Mouse (Mus musculus): ENCODE measurements at regions not wholly inside any gene's neighbourhood (a gene's known extent, or its start where the extent isn't known, plus 50 kb on each side); places are given as distances from the start of the nearest gene placed in this dataset.

DNA sequence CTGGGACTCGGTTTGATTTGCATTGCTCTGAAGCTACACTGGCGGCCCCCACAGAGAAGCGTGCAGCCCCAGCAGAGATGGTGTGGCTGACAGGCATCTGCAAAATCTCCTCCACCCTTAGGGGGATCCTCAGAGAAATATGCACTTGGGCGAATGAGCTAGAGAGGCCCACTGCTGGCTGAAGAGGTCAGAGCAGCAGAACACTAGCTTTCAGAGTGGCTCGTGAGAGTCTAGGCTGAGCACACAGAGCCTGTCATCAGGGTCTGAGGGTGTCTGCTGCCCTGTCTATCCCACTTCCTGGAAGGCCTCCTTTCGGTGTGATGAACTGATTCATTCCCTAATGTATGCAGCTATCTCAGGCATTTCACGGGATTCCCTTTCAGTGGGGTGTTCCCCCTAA lies 225.1 kb downstream of the Tle3 start:
- no peaks in the 10 kb centered on the region for H3K27me3 ChIP-seq (replicated peaks; ENCODE audit: control insufficient read depth, insufficient read depth, low read length)
- ATAC-seq = no peak
- 37% methylated on average over 7 of the region's 7 CpGs for WGBS
- no peaks in the 10 kb centered on the region for H3K9me3 ChIP-seq (replicated peaks; ENCODE audit: control insufficient read depth, low read length)
- H3K4me2 ChIP-seq (ENCODE audit: low read length) = no peak overlapping the region
- H3K4me1 ChIP-seq (ENCODE audit: control insufficient read depth, insufficient read depth, low read length) = peaks cover 16% of the 10 kb centered on the region
- no peak overlapping the region for H3K4me3 ChIP-seq (ENCODE audit: low read depth, low read length)
- H3K27ac ChIP-seq (ENCODE audit: low read depth, low read length) = no peak overlapping the region
- H3K36me3 ChIP-seq (ENCODE audit: control insufficient read depth, insufficient read depth, low read length) = no peaks in the 10 kb centered on the region
- no peak overlapping the region for H3K9ac ChIP-seq (ENCODE audit: low read length)
- DNase-seq (ENCODE audit: low spot score) = no peak

- H3K4me1 ChIP-seq (ENCODE audit: control insufficient read depth, insufficient read depth, low read length) = peaks cover 16% of the 10 kb centered on the region
- no peaks in the 10 kb centered on the region for H3K9me3 ChIP-seq (replicated peaks; ENCODE audit: control insufficient read depth, low read length)
- ATAC-seq (peak; percentile 34; the same call in 1 of the 2 replicates), DNase-seq (ENCODE audit: low spot score) (peak; percentile 48)
- no peak overlapping the region for H3K4me3 ChIP-seq (ENCODE audit: low read depth, low read length)
- H3K9ac ChIP-seq (ENCODE audit: low read length) = no peak overlapping the region
- H3K27me3 ChIP-seq (replicated peaks; ENCODE audit: control insufficient read depth, insufficient read depth, low read length) = no peaks in the 10 kb centered on the region
- H3K27ac ChIP-seq (ENCODE audit: low read depth, low read length) = no peak overlapping the region
- no peak overlapping the region for H3K4me2 ChIP-seq (ENCODE audit: low read length)
- no peaks in the 10 kb centered on the region for H3K36me3 ChIP-seq (ENCODE audit: control insufficient read depth, insufficient read depth, low read length)
- 31% methylated on average over 17 of the region's 17 CpGs for WGBS
Observed at GRCm38 (mm10) chr9:61596410-61597108, 224.4 kb downstream of the Tle3 start.

GRCm38 (mm10) chr9:61595170-61595967 lies 223.2 kb downstream of the Tle3 start:
- no peaks in the 10 kb centered on the region for H3K9me3 ChIP-seq (replicated peaks; ENCODE audit: control insufficient read depth, low read length)
- H3K4me1 ChIP-seq (ENCODE audit: control insufficient read depth, insufficient read depth, low read length) = peaks cover 16% of the 10 kb centered on the region
- H3K9ac ChIP-seq (ENCODE audit: low read length) = no peak overlapping the region
- no peaks in the 10 kb centered on the region for H3K36me3 ChIP-seq (ENCODE audit: control insufficient read depth, insufficient read depth, low read length)
- 60% methylated on average over 9 of the region's 9 CpGs for WGBS
- H3K27me3 ChIP-seq (replicated peaks; ENCODE audit: control insufficient read depth, insufficient read depth, low read length) = no peaks in the 10 kb centered on the region
- no peak overlapping the region for H3K4me3 ChIP-seq (ENCODE audit: low read depth, low read length)
- H3K4me2 ChIP-seq (ENCODE audit: low read length) = no peak overlapping the region
- ATAC-seq (no peak), DNase-seq (ENCODE audit: low spot score) (no peak)
- H3K27ac ChIP-seq (ENCODE audit: low read depth, low read length) = no peak overlapping the region

DNA sequence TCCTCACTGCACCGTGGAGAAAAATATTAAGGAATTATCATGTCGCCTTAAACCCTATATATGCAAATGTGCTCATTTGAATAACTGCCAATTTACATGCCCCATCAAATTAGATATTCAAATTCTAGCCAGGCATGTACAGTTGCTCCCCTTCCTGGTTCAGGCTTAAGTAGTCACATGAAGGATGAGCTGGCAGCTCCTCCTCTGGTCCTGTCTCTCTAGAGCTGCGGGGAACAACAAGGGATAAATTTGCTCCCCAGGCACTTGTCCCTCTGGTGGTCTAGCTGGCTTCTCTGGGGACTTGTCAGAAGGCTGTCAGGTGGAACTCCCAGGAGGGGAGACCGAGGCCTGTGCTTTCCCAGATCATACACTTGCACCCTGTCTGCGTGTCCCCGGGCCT lies 221.8 kb downstream of the Tle3 start:
- H3K4me2 ChIP-seq (ENCODE audit: low read length) = no peak overlapping the region
- no peaks in the 10 kb centered on the region for H3K9me3 ChIP-seq (replicated peaks; ENCODE audit: control insufficient read depth, low read length)
- no peak overlapping the region for H3K9ac ChIP-seq (ENCODE audit: low read length)
- H3K36me3 ChIP-seq (ENCODE audit: control insufficient read depth, insufficient read depth, low read length) = no peaks in the 10 kb centered on the region
- no peak for ATAC-seq
- WGBS = 68% methylated on average over 6 of the region's 6 CpGs
- H3K4me3 ChIP-seq (ENCODE audit: low read depth, low read length) = no peak overlapping the region
- DNase-seq (ENCODE audit: low spot score) = peak; percentile 53
- no peak overlapping the region for H3K27ac ChIP-seq (ENCODE audit: low read depth, low read length)
- H3K27me3 ChIP-seq (replicated peaks; ENCODE audit: control insufficient read depth, insufficient read depth, low read length) = no peaks in the 10 kb centered on the region
- H3K4me1 ChIP-seq (ENCODE audit: control insufficient read depth, insufficient read depth, low read length) = peaks cover 16% of the 10 kb centered on the region

GRCm38 (mm10) chr9:61589727-61590299 lies 217.6 kb downstream of the Tle3 start:
- Histone ChIP-seq H3K9me3 (replicated peaks; ENCODE audit: control insufficient read depth, low read length) (no peaks in the 10 kb centered on the region), H3K9ac (ENCODE audit: low read length) (no peak overlapping the region), H3K4me1 (ENCODE audit: control insufficient read depth, insufficient read depth, low read length) (peaks cover 7% of the 10 kb centered on the region; the same call in 1 of the 2 replicates), H3K4me2 (ENCODE audit: low read length) (no peak overlapping the region), H3K27me3 (replicated peaks; ENCODE audit: control insufficient read depth, insufficient read depth, low read length) (no peaks in the 10 kb centered on the region), H3K4me3 (ENCODE audit: low read depth, low read length) (no peak overlapping the region), H3K27ac (ENCODE audit: low read depth, low read length) (no peak overlapping the region), H3K36me3 (ENCODE audit: control insufficient read depth, insufficient read depth, low read length) (no peaks in the 10 kb centered on the region)
- no peak for DNase-seq (ENCODE audit: low spot score)
- no peak for ATAC-seq
- 90% methylated on average over 10 of the region's 10 CpGs for WGBS

DNA sequence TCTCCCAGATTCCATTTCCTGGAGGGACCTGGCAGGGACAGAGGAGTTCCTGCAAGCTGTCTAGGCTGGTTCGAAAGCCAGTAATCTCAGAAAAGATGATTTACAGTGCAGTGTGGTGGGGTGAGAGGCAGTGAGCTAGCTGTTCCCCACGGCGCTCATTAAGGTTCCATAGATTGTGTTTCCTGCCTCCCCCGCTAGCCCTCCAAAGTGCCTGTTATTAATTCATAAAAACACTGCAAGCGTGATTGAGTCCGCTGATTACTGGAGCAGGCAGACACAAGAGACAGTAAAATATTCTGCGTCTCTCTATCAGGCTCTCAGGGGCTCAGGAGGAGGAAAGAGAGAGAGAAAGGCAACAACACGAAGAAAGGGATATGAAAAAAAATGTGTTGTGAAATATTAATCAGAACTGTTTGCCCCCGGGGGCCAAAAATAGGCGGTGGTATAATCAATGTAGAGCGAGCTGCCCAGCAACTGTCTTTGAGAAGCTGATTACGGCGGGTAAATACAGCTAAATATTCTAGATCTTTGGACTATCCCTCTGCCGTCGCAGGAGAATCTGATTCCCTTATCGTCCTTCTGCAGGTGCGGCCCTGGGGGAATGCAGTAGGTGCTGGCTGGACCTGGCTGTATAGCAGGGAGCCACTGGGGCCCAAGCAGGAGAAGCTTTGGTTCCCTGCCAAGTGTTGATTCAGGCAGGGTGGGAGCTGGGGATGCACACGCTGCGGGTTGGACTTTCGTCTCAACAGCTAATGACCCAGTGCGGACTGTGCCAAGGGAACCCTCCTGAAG lies 211.3 kb downstream of the Tle3 start:
- 49% methylated on average over 21 of the region's 21 CpGs for WGBS
- DNase-seq (ENCODE audit: low spot score) (peak; percentile 67), ATAC-seq (peak; percentile 75)
- peaks cover 13% of the 10 kb centered on the region for H3K4me1 ChIP-seq (ENCODE audit: control insufficient read depth, insufficient read depth, low read length)
- no peak overlapping the region for H3K9ac ChIP-seq (ENCODE audit: low read length)
- H3K4me2 ChIP-seq (ENCODE audit: low read length) = no peak overlapping the region
- H3K36me3 ChIP-seq (ENCODE audit: control insufficient read depth, insufficient read depth, low read length) = no peaks in the 10 kb centered on the region
- no peaks in the 10 kb centered on the region for H3K9me3 ChIP-seq (replicated peaks; ENCODE audit: control insufficient read depth, low read length)
- H3K4me3 ChIP-seq (ENCODE audit: low read depth, low read length) = no peak overlapping the region
- H3K27ac ChIP-seq (ENCODE audit: low read depth, low read length) = peak overlapping the region; percentile 46
- H3K27me3 ChIP-seq (replicated peaks; ENCODE audit: control insufficient read depth, insufficient read depth, low read length) = no peaks in the 10 kb centered on the region

DNA sequence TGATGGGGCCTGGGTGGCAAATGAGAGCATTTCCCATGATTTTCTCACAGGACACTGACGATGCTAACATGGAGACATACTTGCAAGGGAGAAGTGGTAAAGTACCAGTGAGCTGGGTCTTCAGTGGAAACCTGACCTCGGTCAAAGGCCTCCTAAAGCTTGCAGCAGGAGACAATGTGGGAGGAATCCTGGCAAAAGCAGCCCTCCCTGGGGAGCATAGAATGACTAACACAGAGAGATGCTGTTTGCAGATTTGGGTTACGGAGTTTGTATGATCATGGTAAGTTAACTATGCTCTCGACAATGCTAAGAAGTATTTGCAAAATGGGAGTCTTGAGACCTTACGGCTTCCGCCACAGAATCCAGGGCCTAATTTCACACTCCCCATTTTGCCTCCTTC lies 208.9 kb downstream of the Tle3 start:
- peaks cover 12% of the 10 kb centered on the region for H3K4me1 ChIP-seq (ENCODE audit: control insufficient read depth, insufficient read depth, low read length)
- no peak overlapping the region for H3K27ac ChIP-seq (ENCODE audit: low read depth, low read length)
- H3K9me3 ChIP-seq (replicated peaks; ENCODE audit: control insufficient read depth, low read length) = no peaks in the 10 kb centered on the region
- H3K4me3 ChIP-seq (ENCODE audit: low read depth, low read length) = no peak overlapping the region
- H3K36me3 ChIP-seq (ENCODE audit: control insufficient read depth, insufficient read depth, low read length) = no peaks in the 10 kb centered on the region
- WGBS = 88% methylated on average over 6 of the region's 6 CpGs
- H3K27me3 ChIP-seq (replicated peaks; ENCODE audit: control insufficient read depth, insufficient read depth, low read length) = no peaks in the 10 kb centered on the region
- DNase-seq (ENCODE audit: low spot score) (no peak), ATAC-seq (no peak)
- no peak overlapping the region for H3K9ac ChIP-seq (ENCODE audit: low read length)
- H3K4me2 ChIP-seq (ENCODE audit: low read length) = no peak overlapping the region

DNA sequence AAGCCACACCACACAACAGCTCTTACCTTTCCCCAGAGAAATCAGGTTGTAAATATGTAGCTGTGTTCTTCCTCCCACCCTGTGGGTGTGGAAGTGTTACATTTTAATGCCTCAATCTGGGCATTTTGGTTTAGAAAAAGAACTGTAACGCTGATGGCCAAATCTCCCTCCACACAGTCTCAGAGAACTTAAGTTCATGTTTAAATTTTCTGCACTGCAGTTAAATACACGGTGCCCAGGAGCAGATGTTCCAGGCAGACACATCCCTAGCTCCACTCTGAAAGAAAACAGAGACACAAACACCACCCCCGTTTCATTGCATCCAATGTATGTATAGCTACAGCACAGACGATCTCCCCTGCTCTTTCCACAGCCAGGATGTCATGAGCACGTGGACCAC lies 206.1 kb downstream of the Tle3 start:
- DNase-seq (ENCODE audit: low spot score) (no peak), ATAC-seq (no peak)
- H3K4me2 ChIP-seq (ENCODE audit: low read length) = no peak overlapping the region
- H3K36me3 ChIP-seq (ENCODE audit: control insufficient read depth, insufficient read depth, low read length) = no peaks in the 10 kb centered on the region
- no peak overlapping the region for H3K9ac ChIP-seq (ENCODE audit: low read length)
- no peaks in the 10 kb centered on the region for H3K27me3 ChIP-seq (replicated peaks; ENCODE audit: control insufficient read depth, insufficient read depth, low read length)
- H3K4me1 ChIP-seq (ENCODE audit: control insufficient read depth, insufficient read depth, low read length) = peaks cover 11% of the 10 kb centered on the region
- H3K27ac ChIP-seq (ENCODE audit: low read depth, low read length) = no peak overlapping the region
- no peaks in the 10 kb centered on the region for H3K9me3 ChIP-seq (replicated peaks; ENCODE audit: control insufficient read depth, low read length)
- no peak overlapping the region for H3K4me3 ChIP-seq (ENCODE audit: low read depth, low read length)
- 80% methylated on average over 5 of the region's 5 CpGs for WGBS

Measured in forebrain, embryonic 14.5 days (tissue).